Mouse (Mus musculus) neural tube, embryonic 12.5 days (tissue): Measurements from ENCODE around the gene Tas2r134. TPM values are rescaled to one million over a fixed set of nuclear protein-coding genes. Genes with fewer than 3 reads are reported as not detected.

Experiments
- ATAC-seq: fragments of 200-750 bp; cut with Nextera tagmentation; 2 replicates; pipeline ENCODE4 v1.8.0; 2017; ENCODE audit warnings: low read depth, mild to moderate bottlenecking, moderate TSS enrichment, moderate library complexity; ENCODE audit not compliant: low FRiP score
- H3K27ac ChIP-seq: fragments of 300-500 bp; sonication (generic); 2 replicates; pipeline ENCODE4 v1.5.1; 2016
- H3K27me3 ChIP-seq: fragments of 300-500 bp; sonication (generic); replicated peaks from 2 replicates; pipeline ENCODE4 v1.6.1; 2016; ENCODE audit warnings: mild to moderate bottlenecking
- H3K36me3 ChIP-seq: fragments of 300-500 bp; sonication (generic); 2 replicates; pipeline ENCODE4 v1.6.1; 2016; ENCODE audit warnings: mild to moderate bottlenecking
- H3K4me1 ChIP-seq: fragments of 300-500 bp; sonication (generic); 2 replicates; pipeline ENCODE4 v1.6.1; 2016
- H3K4me2 ChIP-seq: fragments of 300-500 bp; sonication (generic); replicated peaks from 2 replicates; pipeline ENCODE4 v1.6.1; 2016; ENCODE audit warnings: mild to moderate bottlenecking
- H3K4me3 ChIP-seq: fragments of 300-500 bp; sonication (generic); 2 replicates; pipeline ENCODE4 v1.5.1; 2016
- H3K9ac ChIP-seq: fragments of 300-500 bp; sonication (generic); 2 replicates; pipeline ENCODE4 v1.6.1; 2016; ENCODE audit warnings: mild to moderate bottlenecking
- H3K9me3 ChIP-seq: fragments of 300-500 bp; sonication (generic); 2 replicates; pipeline ENCODE4 v1.6.1; 2016; ENCODE audit warnings: mild to moderate bottlenecking
- WGBS: fragments of 180-500 bp; shearing (Covaris S2); methylation state at CpG from one replicate; pipeline ENCODE4 v1.1.7; 2016; 5-methylcytosine and 5-hydroxymethylcytosine counted together
- polyA plus RNA-seq: library from polyadenylated mRNA; unstranded; fragments of >200 nt; fragmentation: Nextera tagmentation; extraction: Ambion mirVana; gene quantifications from 2 replicates; pipeline ENCODE4 v1.2.1, GENCODE M21; 2016

Tas2r134 gene
- polyA plus RNA-seq, 1 experiment from 2014 or later: not detected

DNA sequence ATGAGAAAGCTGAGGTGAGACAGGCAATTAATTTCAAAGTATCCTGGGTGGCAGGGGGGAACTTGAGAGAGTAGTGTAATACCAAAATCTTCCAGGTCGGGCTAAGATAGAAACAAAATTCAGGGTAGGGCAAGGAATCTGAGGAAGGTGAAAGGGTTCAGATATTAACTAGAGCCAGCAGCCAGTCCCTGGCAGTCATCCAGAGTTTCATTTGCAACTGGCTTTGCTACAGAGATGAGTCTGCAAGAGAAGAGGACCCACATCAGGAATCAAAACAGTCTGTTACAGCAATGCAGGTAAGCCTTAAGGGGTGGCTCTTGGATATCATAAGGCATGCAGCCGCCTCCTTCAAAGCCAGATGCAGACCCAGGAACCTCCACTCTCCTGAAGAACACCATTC is 47.0 kb downstream of the Tas2r134 start:
- ATAC-seq: no peak
- Histone ChIP-seq H3K4me2 (no peak overlapping the region), H3K36me3 (no peaks in the 10 kb centered on the region), H3K27ac (no peak overlapping the region), H3K9ac (no peak overlapping the region), H3K4me3 (no peak overlapping the region), H3K4me1 (no peaks in the 10 kb centered on the region), H3K9me3 (no peaks in the 10 kb centered on the region), H3K27me3 (no peaks in the 10 kb centered on the region)
- WGBS: 93% methylated on average over 2 of the region's 2 CpGs
